Mouse (Mus musculus) midbrain, embryonic 12.5 days (tissue): ENCODE measurements around the gene LTO1. TPM values are rescaled to one million over a fixed set of nuclear protein-coding genes. Genes with fewer than 3 reads are reported as not detected.
"Not testable (repeated sequence)": the region's sequence is repeated elsewhere in the genome, so short reads cannot be mapped to it uniquely, and the experiment has no call there.

Source experiments
- ATAC-seq: fragments of 200-750 bp; cut with Nextera tagmentation; 2 replicates; pipeline ENCODE4 v1.8.0; 2017; ENCODE audit warnings: low read depth, moderate TSS enrichment, moderate library complexity; ENCODE audit not compliant: low FRiP score
- H3K27ac ChIP-seq: fragments of 300-500 bp; sonication (generic); replicated peaks from 2 replicates; pipeline ENCODE4 v1.5.1; 2016; ENCODE audit warnings: mild to moderate bottlenecking
- H3K27me3 ChIP-seq: fragments of 300-500 bp; sonication (generic); 2 replicates; pipeline ENCODE4 v1.6.1; 2016; ENCODE audit warnings: mild to moderate bottlenecking
- H3K36me3 ChIP-seq: fragments of 300-500 bp; sonication (generic); 2 replicates; pipeline ENCODE4 v1.6.1; 2016
- H3K4me1 ChIP-seq: fragments of 300-500 bp; sonication (generic); 2 replicates; pipeline ENCODE4 v1.6.1; 2016
- H3K4me2 ChIP-seq: fragments of 300-500 bp; sonication (generic); replicated peaks from 2 replicates; pipeline ENCODE4 v1.6.1; 2016; ENCODE audit warnings: mild to moderate bottlenecking, moderate library complexity
- H3K4me3 ChIP-seq: fragments of 300-500 bp; sonication (generic); 2 replicates; pipeline ENCODE4 v1.5.1; 2016; ENCODE audit warnings: mild to moderate bottlenecking
- H3K9ac ChIP-seq: fragments of 300-500 bp; sonication (generic); replicated peaks from 2 replicates; pipeline ENCODE4 v1.6.1; 2016; ENCODE audit warnings: mild to moderate bottlenecking, moderate library complexity
- H3K9me3 ChIP-seq: fragments of 300-500 bp; sonication (generic); 2 replicates; pipeline ENCODE4 v1.6.1; 2016; ENCODE audit warnings: mild to moderate bottlenecking
- WGBS: fragments of 180-500 bp; shearing (Covaris S2); methylation state at CpG from one replicate; pipeline ENCODE4 v1.1.7; 2016; 5-methylcytosine and 5-hydroxymethylcytosine counted together
- polyA plus RNA-seq: library from polyadenylated mRNA; unstranded; fragments of >200 nt; fragmentation: Nextera tagmentation; extraction: Ambion mirVana; gene quantifications from 2 replicates; pipeline ENCODE4 v1.2.1, GENCODE M21; 2016

LTO1 gene
- polyA plus RNA-seq, 1 experiment from 2014 or later: 36.4 TPM

GRCm38 (mm10) chr7:144892322-144892721 is 22.6 kb upstream of the LTO1 start:
- H3K4me1 ChIP-seq: peaks cover 36% of the 10 kb centered on the region
- no peak overlapping the region for H3K4me2 ChIP-seq
- 46% methylated on average over 6 of the region's 6 CpGs for WGBS
- H3K4me3 ChIP-seq: no peak overlapping the region
- H3K27ac ChIP-seq: no peak overlapping the region
- no peak for ATAC-seq
- H3K27me3 ChIP-seq: peaks cover 52% of the 10 kb centered on the region
- H3K36me3 ChIP-seq: no peaks in the 10 kb centered on the region
- H3K9ac ChIP-seq: no peak overlapping the region
- H3K9me3 ChIP-seq: no peaks in the 10 kb centered on the region

- Histone ChIP-seq H3K4me1 (peaks cover 49% of the 10 kb centered on the region), H3K27ac (peak overlapping the region; percentile 72), H3K27me3 (peaks cover 57% of the 10 kb centered on the region), H3K36me3 (no peaks in the 10 kb centered on the region), H3K4me3 (no peak overlapping the region), H3K9me3 (no peaks in the 10 kb centered on the region), H3K4me2 (peak overlapping the region; percentile 68), H3K9ac (no peak overlapping the region)
- ATAC-seq: no peak
- WGBS: 3% methylated on average over 5 of the region's 5 CpGs
Measured at GRCm38 (mm10) chr7:144894191-144894590, 20.7 kb upstream of the LTO1 start.

DNA sequence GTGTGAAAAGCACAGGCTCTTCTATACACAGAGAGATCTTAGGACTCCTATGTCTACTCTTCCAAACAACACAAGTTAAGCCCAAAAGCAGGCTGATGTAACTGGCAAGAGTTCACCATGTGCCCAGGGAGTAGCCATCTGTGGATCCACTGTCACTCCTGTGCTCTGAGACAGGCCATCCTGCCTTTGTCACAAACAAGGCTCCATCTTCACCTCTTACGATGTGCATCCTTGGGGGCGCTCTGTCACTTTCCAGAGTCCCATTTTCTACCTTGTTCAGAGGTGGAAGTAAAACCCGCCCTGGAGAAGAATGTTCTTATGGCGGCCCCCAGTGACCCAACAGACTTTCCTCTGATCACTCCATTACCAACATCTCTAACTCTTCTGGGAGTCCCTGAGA is 20.2 kb upstream of the LTO1 start:
- peaks cover 52% of the 10 kb centered on the region for H3K4me1 ChIP-seq
- peaks cover 57% of the 10 kb centered on the region for H3K27me3 ChIP-seq
- H3K27ac ChIP-seq: peak overlapping the region; percentile 72
- H3K9me3 ChIP-seq: no peaks in the 10 kb centered on the region
- no peaks in the 10 kb centered on the region for H3K36me3 ChIP-seq
- H3K9ac ChIP-seq: peak overlapping the region; percentile 22; the same call in 1 of the 2 replicates
- no peak for ATAC-seq
- H3K4me2 ChIP-seq: peak overlapping the region; percentile 68
- peak overlapping the region; percentile 45 for H3K4me3 ChIP-seq
- WGBS: 2% methylated on average over 4 of the region's 4 CpGs

GRCm38 (mm10) chr7:144895305-144896111 is 19.4 kb upstream of the LTO1 start:
- Histone ChIP-seq H3K27ac (peak overlapping the region; percentile 72), H3K36me3 (no peaks in the 10 kb centered on the region), H3K9me3 (no peaks in the 10 kb centered on the region), H3K4me2 (peak overlapping the region; percentile 68), H3K4me3 (peak overlapping the region; percentile 45), H3K27me3 (peaks cover 61% of the 10 kb centered on the region), H3K4me1 (peaks cover 52% of the 10 kb centered on the region), H3K9ac (peak overlapping the region; percentile 66)
- under 1% methylated on average over 37 of the region's 37 CpGs for WGBS
- ATAC-seq: peak; percentile 78

- ATAC-seq: peak; percentile 31
- WGBS: under 1% methylated on average over 65 of the region's 65 CpGs
- H3K9ac ChIP-seq: peak within 1 kb of the TSS; percentile 66
- H3K4me2 ChIP-seq: peak within 1 kb of the TSS; percentile 68
- H3K36me3 ChIP-seq: no peaks in the 10 kb centered on the region
- peaks cover 52% of the 10 kb centered on the region for H3K4me1 ChIP-seq
- H3K27ac ChIP-seq: peak within 1 kb of the TSS; percentile 72
- no peaks in the 10 kb centered on the region for H3K9me3 ChIP-seq
- peaks cover 61% of the 10 kb centered on the region for H3K27me3 ChIP-seq
- H3K4me3 ChIP-seq: peak within 1 kb of the TSS; percentile 45
Measured at GRCm38 (mm10) chr7:144896294-144897218, 18.3 kb upstream of the LTO1 start, which contains the start of gene Fgf15. Gene Fgf15, plus strand, starts transcription at chr7:144896531.

DNA sequence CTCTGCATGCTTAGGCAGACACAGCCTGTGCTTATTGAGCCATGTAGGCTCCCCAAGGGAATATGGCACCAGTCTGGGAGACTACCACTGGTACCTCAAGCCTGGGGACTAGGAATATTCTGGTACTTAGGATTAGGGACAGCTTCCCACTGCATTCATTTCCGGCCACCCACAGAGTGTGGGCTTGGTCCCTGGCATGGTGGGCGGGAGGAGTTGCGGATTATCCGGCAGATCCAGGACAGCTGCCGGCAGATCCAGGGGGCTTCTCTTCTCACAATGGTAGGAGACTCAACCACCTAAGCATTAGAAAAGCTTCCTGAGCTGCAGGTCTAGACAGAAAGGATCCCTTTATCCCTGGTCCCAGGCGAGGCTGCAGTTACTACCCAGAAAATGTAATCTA is 16.4 kb upstream of the LTO1 start:
- WGBS: 12% methylated on average over 6 of the region's 6 CpGs
- Histone ChIP-seq H3K9ac (peak overlapping the region; percentile 66), H3K36me3 (no peaks in the 10 kb centered on the region), H3K27me3 (peaks cover 57% of the 10 kb centered on the region), H3K4me1 (peaks cover 52% of the 10 kb centered on the region), H3K4me2 (peak overlapping the region; percentile 68), H3K9me3 (no peaks in the 10 kb centered on the region), H3K27ac (no peak overlapping the region; the same call in 1 of the 2 replicates), H3K4me3 (peak overlapping the region; percentile 45)
- ATAC-seq: no peak

GRCm38 (mm10) chr7:144905514-144905913 is 9.4 kb upstream of the LTO1 start:
- H3K9me3 ChIP-seq, H3K27ac ChIP-seq, H3K36me3 ChIP-seq, H3K4me3 ChIP-seq, H3K27me3 ChIP-seq, H3K4me1 ChIP-seq, ATAC-seq, H3K4me2 ChIP-seq, H3K9ac ChIP-seq: not testable (repeated sequence)
- 98% methylated on average over 3 of the region's 3 CpGs for WGBS

DNA sequence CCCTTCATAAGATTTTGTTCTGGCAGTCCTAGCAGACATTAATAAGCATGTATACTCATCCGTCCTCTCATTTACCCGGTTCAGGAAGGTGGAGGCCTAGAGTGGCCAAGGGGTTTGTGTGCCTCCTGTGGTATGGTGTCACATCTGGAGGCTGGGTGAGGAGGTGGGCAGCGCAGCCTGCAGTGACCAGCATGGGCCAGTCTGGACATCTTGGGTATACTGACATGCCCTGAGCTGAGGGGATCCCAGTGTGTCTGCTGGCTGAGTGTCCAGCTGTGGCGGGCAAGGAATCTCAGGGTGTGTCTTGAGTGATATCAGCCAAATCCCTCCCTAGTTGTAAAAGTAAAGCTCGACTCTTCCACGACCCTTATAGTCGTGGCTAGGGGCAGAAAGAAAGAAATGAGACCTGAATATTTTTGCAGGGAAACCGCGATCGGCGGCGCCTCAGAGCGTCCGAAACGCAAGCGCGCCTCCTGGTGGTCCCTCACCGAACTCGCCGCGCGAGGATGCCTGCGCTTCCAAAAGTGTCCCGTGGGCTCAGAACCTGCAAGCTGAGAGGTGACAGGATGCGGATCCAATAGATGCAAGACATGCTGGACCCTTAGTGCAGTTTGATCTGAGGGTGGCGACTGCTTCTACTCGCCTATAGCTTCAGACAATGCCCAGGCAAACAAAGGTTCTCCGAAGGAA is 8.0 kb upstream of the LTO1 start:
- H3K4me1 ChIP-seq: no peaks in the 10 kb centered on the region
- WGBS: 10% methylated on average over 28 of the region's 28 CpGs
- no peaks in the 10 kb centered on the region for H3K36me3 ChIP-seq
- H3K4me3 ChIP-seq: no peak overlapping the region
- peak overlapping the region; percentile 43 for H3K4me2 ChIP-seq
- H3K9ac ChIP-seq: no peak overlapping the region
- ATAC-seq: no peak; the same call in 1 of the 2 replicates
- no peak overlapping the region for H3K27ac ChIP-seq
- H3K9me3 ChIP-seq: no peaks in the 10 kb centered on the region
- no peaks in the 10 kb centered on the region for H3K27me3 ChIP-seq

GRCm38 (mm10) chr7:144907793-144908192 is 7.1 kb upstream of the LTO1 start:
- H3K36me3 ChIP-seq: no peaks in the 10 kb centered on the region
- H3K4me3 ChIP-seq: no peak overlapping the region
- H3K27ac ChIP-seq: no peak overlapping the region
- no peak overlapping the region for H3K9ac ChIP-seq
- WGBS: 19% methylated on average over 8 of the region's 8 CpGs
- no peak overlapping the region for H3K4me2 ChIP-seq
- no peaks in the 10 kb centered on the region for H3K9me3 ChIP-seq
- H3K27me3 ChIP-seq: no peaks in the 10 kb centered on the region
- no peak for ATAC-seq
- H3K4me1 ChIP-seq: no peaks in the 10 kb centered on the region

DNA sequence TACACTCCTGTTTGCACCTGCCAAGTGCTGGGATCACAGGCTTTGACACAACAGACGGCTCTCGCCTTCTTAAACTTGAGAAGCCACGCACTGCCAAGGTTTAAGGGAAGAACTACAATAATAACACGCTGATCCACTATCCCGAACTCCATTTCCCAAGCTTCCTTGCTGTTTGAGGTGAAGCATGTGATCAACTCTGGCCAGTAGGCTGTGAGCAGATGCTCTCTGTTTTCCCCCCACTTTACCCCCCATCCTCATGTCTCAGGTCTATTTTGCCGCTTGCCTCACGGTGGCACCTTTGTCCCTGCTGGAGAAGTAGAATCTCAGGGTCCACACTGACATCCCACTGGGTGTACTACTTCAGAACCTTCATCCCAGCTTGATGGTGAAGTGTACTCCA is 6.2 kb upstream of the LTO1 start:
- WGBS: 30% methylated on average over 7 of the region's 7 CpGs

GRCm38 (mm10) chr7:144911121-144911520 is 3.8 kb upstream of the LTO1 start:
- Histone ChIP-seq H3K9me3 (no peaks in the 10 kb centered on the region), H3K9ac (no peak overlapping the region), H3K27me3 (no peaks in the 10 kb centered on the region), H3K27ac (no peak overlapping the region), H3K36me3 (no peaks in the 10 kb centered on the region), H3K4me3 (no peak overlapping the region), H3K4me2 (no peak overlapping the region), H3K4me1 (peaks cover 9% of the 10 kb centered on the region)
- no peak for ATAC-seq
- 70% methylated on average over 1 of the region's 1 CpGs for WGBS

More for the DNA sequence above, 6.2 kb upstream of the LTO1 start:
- no peaks in the 10 kb centered on the region for H3K4me1 ChIP-seq
- H3K9ac ChIP-seq: no peak overlapping the region
- no peak overlapping the region for H3K4me3 ChIP-seq
- H3K9me3 ChIP-seq: no peaks in the 10 kb centered on the region
- no peak overlapping the region for H3K27ac ChIP-seq
- H3K4me2 ChIP-seq: no peak overlapping the region
- ATAC-seq: no peak
- H3K27me3 ChIP-seq: no peaks in the 10 kb centered on the region
- H3K36me3 ChIP-seq: no peaks in the 10 kb centered on the region
